ENCODE assay signal across 23 mouse cellular contexts in genomic region chr19:45228097-45228496, GRCm38 (mm10). TPM values are rescaled to one million over a fixed set of nuclear protein-coding genes. Genes with fewer than 3 reads are reported as not detected.
DNase-seq lines count a peak whose midpoint lies in the region; ATAC-seq and TF ChIP-seq lines count a peak whose summit lies in the region.
"Had no signal": no experiment of that assay in that cellular context is flagged by ENCODE, and none has a peak within 500 bp of the region (broad histone marks: within the 10 kb centered on the region; RNA-seq: fewer than 3 reads in every experiment).

No protein-coding gene starts in this region.

- 5% methylated on average over 12 of the region's 12 CpGs for WGBS in hindbrain, embryonic 10.5 days
- 7% methylated on average over 11 of the region's 12 CpGs for WGBS in hindbrain, postnatal 0 days
- WGBS in embryonic facial prominence, embryonic 10.5 days: 5% methylated on average over 12 of the region's 12 CpGs
- 5% methylated on average over 11 of the region's 12 CpGs for WGBS in hindbrain, embryonic 15.5 days
- 4% methylated on average over 11 of the region's 12 CpGs for WGBS in neural tube, embryonic 12.5 days

- no peaks in the 10 kb centered on the region for H3K9me3 ChIP-seq in hindbrain, embryonic 10.5 days
- H3K9me3 ChIP-seq in hindbrain, postnatal 0 days (ENCODE audit: low read length): no peaks in the 10 kb centered on the region
- no peaks in the 10 kb centered on the region for H3K9me3 ChIP-seq in embryonic facial prominence, embryonic 10.5 days
- no peaks in the 10 kb centered on the region for H3K9me3 ChIP-seq in hindbrain, embryonic 15.5 days
- no peaks in the 10 kb centered on the region for H3K9me3 ChIP-seq in neural tube, embryonic 12.5 days
- H3K9me3 ChIP-seq: embryonic facial prominence, embryonic 15.5 days; forebrain, embryonic 12.5 days; heart, embryonic 12.5 days had no signal

- H3K4me3 ChIP-seq in hindbrain, embryonic 10.5 days: no peak overlapping the region
- no peak overlapping the region for H3K4me3 ChIP-seq in hindbrain, postnatal 0 days (ENCODE audit: low read length)
- H3K4me3 ChIP-seq in embryonic facial prominence, embryonic 10.5 days: no peak overlapping the region
- no peak overlapping the region for H3K4me3 ChIP-seq in hindbrain, embryonic 15.5 days
- H3K4me3 ChIP-seq in neural tube, embryonic 12.5 days: no peak overlapping the region
- H3K4me3 ChIP-seq: embryonic facial prominence, embryonic 15.5 days; erythroblast, embryonic 14.5 days; forebrain, embryonic 12.5 days; heart, embryonic 12.5 days had no signal

- H3K27ac ChIP-seq in hindbrain, embryonic 10.5 days: no peak overlapping the region
- no peak overlapping the region for H3K27ac ChIP-seq in hindbrain, postnatal 0 days
- no peak overlapping the region for H3K27ac ChIP-seq in embryonic facial prominence, embryonic 10.5 days (replicated peaks)
- H3K27ac ChIP-seq in hindbrain, embryonic 15.5 days (replicated peaks): 0 out of 2 replicates have a peak overlapping the region, but pooled peaks have one; percentile 72
- no peak overlapping the region for H3K27ac ChIP-seq in neural tube, embryonic 12.5 days
- H3K27ac ChIP-seq: embryonic facial prominence, embryonic 15.5 days; forebrain, embryonic 12.5 days had no signal

- peaks cover 100% of the 10 kb centered on the region for H3K27me3 ChIP-seq in hindbrain, embryonic 10.5 days (ENCODE audit: insufficient read depth, poor library complexity, severe bottlenecking)
- peaks cover 72% of the 10 kb centered on the region for H3K27me3 ChIP-seq in hindbrain, postnatal 0 days (ENCODE audit: insufficient read depth, low read length)
- peaks cover 100% of the 10 kb centered on the region for H3K27me3 ChIP-seq in embryonic facial prominence, embryonic 10.5 days (replicated peaks; ENCODE audit: low read depth, poor library complexity, severe bottlenecking)
- peaks cover 55% of the 10 kb centered on the region for H3K27me3 ChIP-seq in hindbrain, embryonic 15.5 days
- peaks cover 90% of the 10 kb centered on the region for H3K27me3 ChIP-seq in neural tube, embryonic 12.5 days (replicated peaks)

- H3K4me2 ChIP-seq in hindbrain, postnatal 0 days (ENCODE audit: low read depth, low read length): no peak overlapping the region
- H3K4me2 ChIP-seq in hindbrain, embryonic 15.5 days: peak overlapping the region; percentile 55
- H3K4me2 ChIP-seq in neural tube, embryonic 12.5 days (replicated peaks): peak overlapping the region; percentile 64
- H3K4me2 ChIP-seq: embryonic facial prominence, embryonic 15.5 days; forebrain, embryonic 12.5 days; heart, embryonic 12.5 days had no signal

- H3K4me1 ChIP-seq in hindbrain, embryonic 10.5 days (replicated peaks): peaks cover 44% of the 10 kb centered on the region
- no peaks in the 10 kb centered on the region for H3K4me1 ChIP-seq in hindbrain, postnatal 0 days (ENCODE audit: insufficient read depth, low read length)
- peaks cover 23% of the 10 kb centered on the region for H3K4me1 ChIP-seq in embryonic facial prominence, embryonic 10.5 days
- H3K4me1 ChIP-seq in hindbrain, embryonic 15.5 days (replicated peaks): peaks cover 58% of the 10 kb centered on the region
- H3K4me1 ChIP-seq in neural tube, embryonic 12.5 days: peaks cover 63% of the 10 kb centered on the region

- H3K9ac ChIP-seq in hindbrain, postnatal 0 days (replicated peaks; ENCODE audit: low read length): no peak overlapping the region
- no peak overlapping the region for H3K9ac ChIP-seq in hindbrain, embryonic 15.5 days
- H3K9ac ChIP-seq in neural tube, embryonic 12.5 days: no peak overlapping the region
- H3K9ac ChIP-seq: embryonic facial prominence, embryonic 15.5 days; forebrain, embryonic 12.5 days; heart, embryonic 12.5 days had no signal

- TF ChIP-seq CTCF in hindbrain, postnatal 0 days (IDR thresholded peaks at IDR 0.05; ENCODE audit: low read depth): no peak

- no peaks in the 10 kb centered on the region for H3K36me3 ChIP-seq in hindbrain, embryonic 10.5 days
- H3K36me3 ChIP-seq in hindbrain, postnatal 0 days (ENCODE audit: insufficient read depth, low read length): no peaks in the 10 kb centered on the region
- no peaks in the 10 kb centered on the region for H3K36me3 ChIP-seq in embryonic facial prominence, embryonic 10.5 days (replicated peaks)
- no peaks in the 10 kb centered on the region for H3K36me3 ChIP-seq in hindbrain, embryonic 15.5 days
- H3K36me3 ChIP-seq in neural tube, embryonic 12.5 days: no peaks in the 10 kb centered on the region
- H3K36me3 ChIP-seq: embryonic facial prominence, embryonic 15.5 days; forebrain, embryonic 12.5 days; heart, embryonic 12.5 days had no signal

- ATAC-seq in hindbrain, postnatal 0 days: no peak
- no peak for ATAC-seq in hindbrain, embryonic 15.5 days (ENCODE audit: low FRiP score, low read depth)
- ATAC-seq in neural tube, embryonic 12.5 days (ENCODE audit: low FRiP score, low read depth): no peak
- ATAC-seq: activated CD4-positive, CD25-positive, alpha-beta regulatory T cell, adult 4 months; forebrain, embryonic 16.5 days; intestine, postnatal 0 days had no signal

- peak; percentile 23 for DNase-seq in hindbrain, embryonic 10.5 days (ENCODE audit: low spot score)
- DNase-seq in hindbrain, postnatal 0 days (ENCODE audit: low spot score): no peak
- DNase-seq in embryonic facial prominence, embryonic 10.5 days (ENCODE audit: low spot score): peak; percentile 32
- DNase-seq in cerebellum, adult 11 months: no peak
- no peak for DNase-seq in gastrocnemius, postnatal 4 days (ENCODE audit: low spot score in 2 of 2)
- no peak for DNase-seq in thymus, postnatal 10 days (ENCODE audit: low spot score in 2 of 2)
- DNase-seq: adrenal gland, postnatal 14 days; cerebellum, adult 18-20 months; cerebellum, adult 9-11 months; gastrocnemius, postnatal 14 days had no signal

RNA-seq across cellular contexts. Expression of gene Lbx1, which starts 7.5 kb away (rescaled TPM):
- polyA plus RNA-seq in hindbrain, embryonic 10.5 days (2016; fragmentation: Nextera tagmentation; extraction: Ambion mirVana): 1.4 and 8.9 TPM in 2 replicates
- 27.0 and 32.2 TPM in 2 replicates for total RNA-seq in hindbrain, postnatal 0 days (2014; rRNA removed)
- polyA plus RNA-seq in hindbrain, postnatal 0 days (2015; fragmentation: Nextera tagmentation; extraction: Ambion mirVana): 9.2 and 9.6 TPM in 2 replicates
- polyA plus RNA-seq in embryonic facial prominence, embryonic 10.5 days (2016; fragmentation: Nextera tagmentation; extraction: Ambion mirVana): 0.22 and 0.40 TPM in 2 replicates
- polyA plus RNA-seq in hindbrain, embryonic 15.5 days (2015; fragmentation: Nextera tagmentation; extraction: Ambion mirVana): 9.9 and 12.2 TPM in 2 replicates
- 20.3 and 21.3 TPM in 2 replicates for polyA plus RNA-seq in neural tube, embryonic 12.5 days (2016; fragmentation: Nextera tagmentation; extraction: Ambion mirVana)
- total RNA-seq in gastrocnemius, postnatal 4 days (2021): 10 to 100 TPM; 24.2 to 26.0 TPM
- total RNA-seq: adrenal gland, postnatal 14 days; granulocyte monocyte progenitor cell, adult 5-6 weeks; MEL had no signal
- polyA plus RNA-seq: activated CD4-positive, CD25-positive, alpha-beta regulatory T cell, adult 4 months; erythroblast, embryonic 14.5 days; forebrain, embryonic 12.5 days; forebrain, embryonic 16.5 days; frontal cortex, adult 2 months; heart, embryonic 12.5 days; heart, embryonic 16.5 days; intestine, postnatal 0 days had no signal

Comparison
In these comparisons a context has a peak if more than half of its experiments do, and no peak if none do; other contexts are left out.
1. DNase-seq: peak in hindbrain, embryonic 10.5 days (single experiment) and embryonic facial prominence, embryonic 10.5 days (single experiment); none in hindbrain, postnatal 0 days (single experiment), cerebellum, adult 11 months (single experiment), gastrocnemius, postnatal 4 days (0 of 2) and thymus, postnatal 10 days (0 of 2).